Mouse (Mus musculus): ENCODE results near the gene Xrcc4.

The Xrcc4 gene

GRCm38 (mm10) chr13:89968671-89969070, 120.7 kb downstream of the Xrcc4 start:
- ATAC-seq (ENCODE audit: insufficient number of reproducible peaks, low FRiP score, low TSS enrichment) = no peak

- no peak for ATAC-seq (ENCODE audit: insufficient number of reproducible peaks, low FRiP score, low TSS enrichment)
Measured at GRCm38 (mm10) chr13:89944354-89944753, 145.1 kb downstream of the Xrcc4 start.

- no peak for ATAC-seq (ENCODE audit: insufficient number of reproducible peaks, low FRiP score, low TSS enrichment)
Measured at GRCm38 (mm10) chr13:89929477-89929876, 159.9 kb downstream of the Xrcc4 start.

- ATAC-seq (ENCODE audit: insufficient number of reproducible peaks, low FRiP score, low TSS enrichment) = no peak
Measured at GRCm38 (mm10) chr13:89918814-89919481, 170.5 kb downstream of the Xrcc4 start.

GRCm38 (mm10) chr13:89914332-89914731, 175.1 kb downstream of the Xrcc4 start:
- ATAC-seq (ENCODE audit: insufficient number of reproducible peaks, low FRiP score, low TSS enrichment) = no peak

- ATAC-seq (ENCODE audit: insufficient number of reproducible peaks, low FRiP score, low TSS enrichment) = no peak
Measured at GRCm38 (mm10) chr13:89913891-89914290, 175.5 kb downstream of the Xrcc4 start.

- no peak for ATAC-seq (ENCODE audit: insufficient number of reproducible peaks, low FRiP score, low TSS enrichment)
Measured at GRCm38 (mm10) chr13:89906120-89906519, 183.3 kb downstream of the Xrcc4 start.

GRCm38 (mm10) chr13:89899066-89899465, 190.3 kb downstream of the Xrcc4 start:
- ATAC-seq (ENCODE audit: insufficient number of reproducible peaks, low FRiP score, low TSS enrichment) = no peak

- ATAC-seq (ENCODE audit: insufficient number of reproducible peaks, low FRiP score, low TSS enrichment) = no peak
Measured at GRCm38 (mm10) chr13:89892140-89892539, 197.3 kb downstream of the Xrcc4 start.

- no peak for ATAC-seq (ENCODE audit: insufficient number of reproducible peaks, low FRiP score, low TSS enrichment)
Measured at GRCm38 (mm10) chr13:89890159-89890558, 199.2 kb downstream of the Xrcc4 start.

- ATAC-seq (ENCODE audit: insufficient number of reproducible peaks, low FRiP score, low TSS enrichment) = no peak
Measured at GRCm38 (mm10) chr13:89889074-89889473, 200.3 kb downstream of the Xrcc4 start.

GRCm38 (mm10) chr13:89883523-89883922, 205.9 kb downstream of the Xrcc4 start:
- ATAC-seq (ENCODE audit: insufficient number of reproducible peaks, low FRiP score, low TSS enrichment) = no peak

- ATAC-seq (ENCODE audit: insufficient number of reproducible peaks, low FRiP score, low TSS enrichment) = no peak
Measured at GRCm38 (mm10) chr13:89881281-89881680, 208.1 kb downstream of the Xrcc4 start.

- peak; percentile 49; the same call in 1 of the 2 replicates for ATAC-seq (ENCODE audit: insufficient number of reproducible peaks, low FRiP score, low TSS enrichment)
Measured at GRCm38 (mm10) chr13:89878832-89879468, 210.5 kb downstream of the Xrcc4 start.

- ATAC-seq (ENCODE audit: insufficient number of reproducible peaks, low FRiP score, low TSS enrichment) = no peak
Measured at GRCm38 (mm10) chr13:89875499-89875898, 213.9 kb downstream of the Xrcc4 start.

- no peak for ATAC-seq (ENCODE audit: insufficient number of reproducible peaks, low FRiP score, low TSS enrichment)
Measured at GRCm38 (mm10) chr13:89872725-89873124, 216.7 kb downstream of the Xrcc4 start.

- ATAC-seq (ENCODE audit: insufficient number of reproducible peaks, low FRiP score, low TSS enrichment) = no peak
Measured at GRCm38 (mm10) chr13:89854139-89854538, 235.3 kb downstream of the Xrcc4 start.

- no peak for ATAC-seq (ENCODE audit: insufficient number of reproducible peaks, low FRiP score, low TSS enrichment)
Measured at GRCm38 (mm10) chr13:89850746-89851145, 238.7 kb downstream of the Xrcc4 start.

GRCm38 (mm10) chr13:89849955-89850354, 239.5 kb downstream of the Xrcc4 start:
- ATAC-seq (ENCODE audit: insufficient number of reproducible peaks, low FRiP score, low TSS enrichment) = 0 out of 2 replicates have a peak, but pooled peaks have one; percentile 31

- ATAC-seq (ENCODE audit: insufficient number of reproducible peaks, low FRiP score, low TSS enrichment) = no peak
Measured at GRCm38 (mm10) chr13:89838635-89839034, 250.8 kb downstream of the Xrcc4 start.

GRCm38 (mm10) chr13:89834485-89834884, 254.9 kb downstream of the Xrcc4 start:
- no peak for ATAC-seq (ENCODE audit: insufficient number of reproducible peaks, low FRiP score, low TSS enrichment)
